Mouse (Mus musculus): ENCODE data around the gene Mcm10. TPM values are rescaled to one million over a fixed set of nuclear protein-coding genes. Genes with fewer than 3 reads are reported as not detected.

Gene Mcm10
- polyA plus RNA-seq, 1 experiment from 2014 or later, result 17.4 TPM

- Histone ChIP-seq H3K9ac (no peak overlapping the region), H3K4me2 (no peak overlapping the region), H3K4me1 (peaks cover 6% of the 10 kb centered on the region; the same call in 1 of the 2 replicates), H3K4me3 (no peak overlapping the region), H3K36me3 (no peaks in the 10 kb centered on the region), H3K27me3 (no peaks in the 10 kb centered on the region), H3K27ac (no peak overlapping the region), H3K9me3 (no peaks in the 10 kb centered on the region)
- no peak for ATAC-seq (ENCODE audit: insufficient number of reproducible peaks, low FRiP score, low TSS enrichment, low read depth)
- 75% methylated on average over 12 of the region's 12 CpGs for WGBS
These were observed 27.9 kb upstream of the Mcm10 start for GRCm38 (mm10) chr2:5040281-5041161.

GRCm38 (mm10) chr2:5039350-5040170 is 27.0 kb upstream of the Mcm10 start:
- no peaks in the 10 kb centered on the region for H3K36me3 ChIP-seq
- no peaks in the 10 kb centered on the region for H3K4me1 ChIP-seq
- H3K4me2 ChIP-seq, result no peak overlapping the region
- H3K9me3 ChIP-seq, result no peaks in the 10 kb centered on the region
- ATAC-seq (ENCODE audit: insufficient number of reproducible peaks, low FRiP score, low TSS enrichment, low read depth), result no peak
- 73% methylated on average over 13 of the region's 13 CpGs for WGBS
- H3K9ac ChIP-seq, result no peak overlapping the region
- H3K4me3 ChIP-seq, result no peak overlapping the region
- H3K27me3 ChIP-seq, result no peaks in the 10 kb centered on the region
- no peak overlapping the region for H3K27ac ChIP-seq

- no peak overlapping the region for H3K4me3 ChIP-seq
- no peak overlapping the region for H3K4me2 ChIP-seq
- no peak for ATAC-seq (ENCODE audit: insufficient number of reproducible peaks, low FRiP score, low TSS enrichment, low read depth)
- no peaks in the 10 kb centered on the region for H3K9me3 ChIP-seq
- no peak overlapping the region for H3K27ac ChIP-seq
- H3K9ac ChIP-seq, result no peak overlapping the region
- WGBS, result 83% methylated on average over 5 of the region's 5 CpGs
- no peaks in the 10 kb centered on the region for H3K27me3 ChIP-seq
- H3K36me3 ChIP-seq, result no peaks in the 10 kb centered on the region
- no peaks in the 10 kb centered on the region for H3K4me1 ChIP-seq
These were observed 25.7 kb upstream of the Mcm10 start for GRCm38 (mm10) chr2:5038320-5038719.

- Histone ChIP-seq H3K27ac (no peak overlapping the region), H3K4me1 (no peaks in the 10 kb centered on the region), H3K36me3 (no peaks in the 10 kb centered on the region), H3K4me3 (no peak overlapping the region), H3K9me3 (no peaks in the 10 kb centered on the region), H3K9ac (no peak overlapping the region), H3K4me2 (no peak overlapping the region), H3K27me3 (no peaks in the 10 kb centered on the region)
- 58% methylated on average over 3 of the region's 3 CpGs for WGBS
- ATAC-seq (ENCODE audit: insufficient number of reproducible peaks, low FRiP score, low TSS enrichment, low read depth), result no peak
These were observed 24.8 kb upstream of the Mcm10 start for GRCm38 (mm10) chr2:5037390-5037789.

GRCm38 (mm10) chr2:5036411-5037076 is 24.0 kb upstream of the Mcm10 start:
- Histone ChIP-seq H3K27me3 (no peaks in the 10 kb centered on the region), H3K27ac (no peak overlapping the region)
- 90% methylated on average over 10 of the region's 10 CpGs for WGBS

GRCm38 (mm10) chr2:5035241-5035640 is 22.6 kb upstream of the Mcm10 start:
- no peak for ATAC-seq (ENCODE audit: insufficient number of reproducible peaks, low FRiP score, low TSS enrichment, low read depth)
- no peaks in the 10 kb centered on the region for H3K36me3 ChIP-seq
- no peak overlapping the region for H3K4me2 ChIP-seq
- no peak overlapping the region for H3K9ac ChIP-seq
- H3K27ac ChIP-seq, result no peak overlapping the region
- no peaks in the 10 kb centered on the region for H3K9me3 ChIP-seq
- H3K4me3 ChIP-seq, result no peak overlapping the region
- H3K27me3 ChIP-seq, result no peaks in the 10 kb centered on the region
- H3K4me1 ChIP-seq, result no peaks in the 10 kb centered on the region
- WGBS, result 83% methylated on average over 9 of the region's 9 CpGs

More at GRCm38 (mm10) chr2:5036411-5037076, 24.0 kb upstream of the Mcm10 start:
- Histone ChIP-seq H3K4me3 (no peak overlapping the region), H3K9ac (no peak overlapping the region), H3K4me1 (no peaks in the 10 kb centered on the region), H3K4me2 (no peak overlapping the region), H3K36me3 (no peaks in the 10 kb centered on the region), H3K9me3 (no peaks in the 10 kb centered on the region)
- no peak for ATAC-seq (ENCODE audit: insufficient number of reproducible peaks, low FRiP score, low TSS enrichment, low read depth)

- WGBS, result 80% methylated on average over 8 of the region's 8 CpGs
- no peak overlapping the region for H3K4me2 ChIP-seq
- no peak for ATAC-seq (ENCODE audit: insufficient number of reproducible peaks, low FRiP score, low TSS enrichment, low read depth)
- H3K9me3 ChIP-seq, result no peaks in the 10 kb centered on the region
- no peak overlapping the region for H3K4me3 ChIP-seq
- H3K27ac ChIP-seq, result no peak overlapping the region
- no peaks in the 10 kb centered on the region for H3K27me3 ChIP-seq
- no peaks in the 10 kb centered on the region for H3K4me1 ChIP-seq
- no peak overlapping the region for H3K9ac ChIP-seq
- H3K36me3 ChIP-seq, result no peaks in the 10 kb centered on the region
These were observed 22.2 kb upstream of the Mcm10 start for GRCm38 (mm10) chr2:5034801-5035200.

GRCm38 (mm10) chr2:5033546-5034420 is 21.2 kb upstream of the Mcm10 start:
- Histone ChIP-seq H3K27me3 (no peaks in the 10 kb centered on the region), H3K9ac (no peak overlapping the region), H3K27ac (no peak overlapping the region), H3K36me3 (no peaks in the 10 kb centered on the region), H3K4me1 (no peaks in the 10 kb centered on the region), H3K4me3 (no peak overlapping the region), H3K9me3 (no peaks in the 10 kb centered on the region), H3K4me2 (no peak overlapping the region)
- no peak for ATAC-seq (ENCODE audit: insufficient number of reproducible peaks, low FRiP score, low TSS enrichment, low read depth)
- 66% methylated on average over 13 of the region's 15 CpGs for WGBS

- Histone ChIP-seq H3K9ac (no peak overlapping the region), H3K4me3 (no peak overlapping the region), H3K27ac (no peak overlapping the region), H3K36me3 (no peaks in the 10 kb centered on the region), H3K27me3 (no peaks in the 10 kb centered on the region), H3K9me3 (no peaks in the 10 kb centered on the region), H3K4me2 (no peak overlapping the region), H3K4me1 (no peaks in the 10 kb centered on the region)
- ATAC-seq (ENCODE audit: insufficient number of reproducible peaks, low FRiP score, low TSS enrichment, low read depth), result no peak
- 69% methylated on average over 5 of the region's 5 CpGs for WGBS
These were observed 20.1 kb upstream of the Mcm10 start for GRCm38 (mm10) chr2:5032665-5033064.

- ATAC-seq (ENCODE audit: insufficient number of reproducible peaks, low FRiP score, low TSS enrichment, low read depth), result no peak
- Histone ChIP-seq H3K4me2 (no peak overlapping the region), H3K27me3 (no peaks in the 10 kb centered on the region), H3K4me1 (no peaks in the 10 kb centered on the region), H3K9ac (no peak overlapping the region), H3K36me3 (no peaks in the 10 kb centered on the region), H3K27ac (no peak overlapping the region), H3K4me3 (no peak overlapping the region), H3K9me3 (no peaks in the 10 kb centered on the region)
- 74% methylated on average over 7 of the region's 7 CpGs for WGBS
These were observed 18.6 kb upstream of the Mcm10 start for GRCm38 (mm10) chr2:5031215-5031614.

- no peak for ATAC-seq (ENCODE audit: insufficient number of reproducible peaks, low FRiP score, low TSS enrichment, low read depth)
- Histone ChIP-seq H3K9me3 (no peaks in the 10 kb centered on the region), H3K4me3 (no peak overlapping the region), H3K4me2 (no peak overlapping the region), H3K9ac (no peak overlapping the region), H3K27ac (no peak overlapping the region), H3K27me3 (no peaks in the 10 kb centered on the region), H3K36me3 (no peaks in the 10 kb centered on the region), H3K4me1 (no peaks in the 10 kb centered on the region)
- WGBS, result 79% methylated on average over 4 of the region's 4 CpGs
These were observed 17.2 kb upstream of the Mcm10 start for GRCm38 (mm10) chr2:5029808-5030207.
